Mouse (Mus musculus): ENCODE measurements around the gene Plce1. TPM values are rescaled to one million over a fixed set of nuclear protein-coding genes. Genes with fewer than 3 reads are reported as not detected.

Gene Plce1
- total and polyA plus RNA-seq, 3 experiments: not detected

- H3K79me2 ChIP-seq (ENCODE audit: control insufficient read depth, insufficient read depth, low read length, poor library complexity): no peaks in the 10 kb centered on the region
- no peak for DNase-seq (ENCODE audit: low read depth, low spot score)
- H3K9ac ChIP-seq (ENCODE audit: control insufficient read depth, low read depth, low read length, poor library complexity, severe bottlenecking): no peak overlapping the region
- no peak overlapping the region for H3K27ac ChIP-seq (ENCODE audit: control insufficient read depth, low read depth, low read length)
- TF ChIP-seq MAZ (IDR thresholded peaks at IDR 0.05; ENCODE audit: low read depth, low read length) (no peak), MYB (IDR thresholded peaks at IDR 0.05; ENCODE audit: low read depth, low read length) (no peak), ZMIZ1 (IDR thresholded peaks at IDR 0.05; ENCODE audit: low read depth, low read length) (no peak), ZC3H11A (IDR thresholded peaks at IDR 0.05; ENCODE audit: low read depth, low read length) (no peak), GABPA (IDR thresholded peaks at IDR 0.05; ENCODE audit: low read depth, low read length) (no peak), TBP (IDR thresholded peaks at IDR 0.05; ENCODE audit: low read depth, low read length) (no peak), HCFC1 (IDR thresholded peaks at IDR 0.05; ENCODE audit: low read depth, low read length) (no peak), UBTF (IDR thresholded peaks at IDR 0.05; ENCODE audit: borderline replicate concordance, insufficient read depth, low read depth, low read length) (no peak), RAD21 (IDR thresholded peaks at IDR 0.05; ENCODE audit: low read depth, low read length) (no peak), CTCF (IDR thresholded peaks at IDR 0.05 in 2 of 3, conservative IDR thresholded peaks at IDR 0.05 in 1 of 3; ENCODE audit: control insufficient read depth in 1 of 3, insufficient read depth in 1 of 3, low read depth in 2 of 3, low read length in 3 of 3, poor library complexity in 1 of 3, severe bottlenecking in 1 of 3) (no peak), NELFE (IDR thresholded peaks at IDR 0.05; ENCODE audit: low read depth, low read length) (no peak)
- peaks cover 0 to 1% of the 10 kb centered on the region in 2 experiments; a peak in 3 of 4 replicates for H3K27me3 ChIP-seq (ENCODE audit: control insufficient read depth in 1 of 2, insufficient read depth in 2 of 2, low read length in 2 of 2)
- no peaks in the 10 kb centered on the region for H3K4me1 ChIP-seq (ENCODE audit: control insufficient read depth in 1 of 2, insufficient read depth in 2 of 2, low read length in 2 of 2)
- no peaks in the 10 kb centered on the region for H3K36me3 ChIP-seq (ENCODE audit: control insufficient read depth in 1 of 2, insufficient read depth in 2 of 2, low read length in 2 of 2)
- H3K4me3 ChIP-seq (ENCODE audit: control insufficient read depth in 1 of 2, insufficient read depth in 1 of 2, low read depth in 2 of 2, low read length in 2 of 2): no peak overlapping the region
- H3K9me3 ChIP-seq (replicated peaks; ENCODE audit: insufficient read depth, low read length): no peaks in the 10 kb centered on the region
Observed at GRCm38 (mm10) chr19:38704742-38705141, 223.8 kb downstream of the Plce1 start.

DNA sequence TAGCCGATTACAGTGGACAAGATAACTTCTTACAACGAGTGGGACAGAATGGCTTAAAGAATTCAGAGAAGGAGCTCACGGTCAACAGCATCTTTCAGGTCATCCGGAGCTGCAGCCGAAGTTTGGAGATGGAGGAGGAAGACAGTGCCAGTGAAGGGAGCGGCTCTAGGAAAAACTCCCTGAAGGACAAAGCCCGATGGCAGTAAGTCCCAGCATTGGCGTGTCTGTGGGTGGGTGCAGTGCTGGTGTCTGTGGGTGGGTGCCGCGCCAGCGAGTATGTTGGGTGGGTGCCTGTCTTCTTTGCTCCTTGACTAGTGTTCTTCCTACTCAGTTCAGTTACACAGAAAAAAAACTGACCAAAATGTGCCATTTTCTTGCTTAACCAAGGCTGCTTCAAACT, 224.3 kb downstream of the Plce1 start:
- H3K27ac ChIP-seq (ENCODE audit: control insufficient read depth, low read depth, low read length): no peak overlapping the region
- no peaks in the 10 kb centered on the region for H3K36me3 ChIP-seq (ENCODE audit: control insufficient read depth in 1 of 2, insufficient read depth in 2 of 2, low read length in 2 of 2)
- H3K9ac ChIP-seq (ENCODE audit: control insufficient read depth, low read depth, low read length, poor library complexity, severe bottlenecking): no peak overlapping the region
- H3K27me3 ChIP-seq (ENCODE audit: control insufficient read depth in 1 of 2, insufficient read depth in 2 of 2, low read length in 2 of 2): peaks cover 0 to 1% of the 10 kb centered on the region in 2 experiments; a peak in 3 of 4 replicates
- no peaks in the 10 kb centered on the region for H3K4me1 ChIP-seq (ENCODE audit: control insufficient read depth in 1 of 2, insufficient read depth in 2 of 2, low read length in 2 of 2)
- no peak overlapping the region for H3K4me3 ChIP-seq (ENCODE audit: control insufficient read depth in 1 of 2, insufficient read depth in 1 of 2, low read depth in 2 of 2, low read length in 2 of 2)
- no peaks in the 10 kb centered on the region for H3K9me3 ChIP-seq (replicated peaks; ENCODE audit: insufficient read depth, low read length)
- H3K79me2 ChIP-seq (ENCODE audit: control insufficient read depth, insufficient read depth, low read length, poor library complexity): no peaks in the 10 kb centered on the region
- no peak for DNase-seq (ENCODE audit: low read depth, low spot score)
- TF ChIP-seq GATA1 (IDR thresholded peaks at IDR 0.05; ENCODE audit: low read depth, low read length) (no peak), USF1 (IDR thresholded peaks at IDR 0.05; ENCODE audit: low read depth, low read length) (no peak), SMC3 (IDR thresholded peaks at IDR 0.05; ENCODE audit: low read depth, low read length) (no peak), ZNF384 (IDR thresholded peaks at IDR 0.05; ENCODE audit: low read depth, low read length) (no peak), CHD1 (IDR thresholded peaks at IDR 0.05; ENCODE audit: low read depth, low read length) (no peak), POLR2A (IDR thresholded peaks at IDR 0.05; ENCODE audit: control insufficient read depth in 1 of 2, insufficient read depth in 1 of 2, low read depth in 1 of 2, low read length in 2 of 2, poor library complexity in 1 of 2) (no peak)
